Mouse (Mus musculus) thymus, postnatal 0 days (tissue): ENCODE measurements around the gene Olfr402. TPM values are rescaled to one million over a fixed set of nuclear protein-coding genes. Genes with fewer than 3 reads are reported as not detected.
"Not testable (repeated sequence)": the region's sequence is repeated elsewhere in the genome, so short reads cannot be mapped to it uniquely, and the experiment has no call there.

Source experiments
- DNase-seq: peaks from one replicate; pipeline ENCODE4 v3.0.0-alpha.2; 2015; ENCODE audit warnings: low spot score
- polyA plus RNA-seq: library from polyadenylated mRNA; unstranded; fragments of >200 nt; fragmentation: Nextera tagmentation; extraction: Ambion mirVana; gene quantifications from 2 replicates; pipeline ENCODE4 v1.2.1, GENCODE M21; 2015

The Olfr402 gene
- polyA plus RNA-seq: not detected in 2 replicates

GRCm38 (mm10) chr11:74153229-74153628 is at the start of gene Olfr402:
Gene Olfr402 (plus strand): TSS chr11:74153529.
- no peak for DNase-seq

- DNase-seq: no peak
These were observed 48.3 kb upstream of the Olfr402 start for GRCm38 (mm10) chr11:74105066-74105465.

- DNase-seq: no peak
These were observed 39.9 kb upstream of the Olfr402 start, which contains the start of gene Olfr401 for GRCm38 (mm10) chr11:74113412-74113811. Gene Olfr401 (plus strand): TSS chr11:74113712.

GRCm38 (mm10) chr11:74140001-74140400 is 13.3 kb upstream of the Olfr402 start:
- not testable (repeated sequence) for DNase-seq

GRCm38 (mm10) chr11:74145866-74146265 is 7.5 kb upstream of the Olfr402 start:
- DNase-seq: no peak

- no peak for DNase-seq
These were observed 15.4 kb downstream of the Olfr402 start for GRCm38 (mm10) chr11:74168771-74169170.

GRCm38 (mm10) chr11:74183168-74183567 is 29.8 kb downstream of the Olfr402 start:
- DNase-seq: no peak

- no peak for DNase-seq
These were observed 30.4 kb downstream of the Olfr402 start for GRCm38 (mm10) chr11:74183745-74184144.

GRCm38 (mm10) chr11:74185949-74186348 is 32.6 kb downstream of the Olfr402 start, which contains the start of gene Olfr403:
Gene Olfr403 (plus strand): TSS chr11:74186249.
- no peak for DNase-seq

Other genes with a start within 250 kb of the Olfr402 start
- not detected in 2 replicates for gene Olfr395, start 244.2 kb upstream of the Olfr402 start, polyA plus RNA-seq
- not detected in 2 replicates for gene Olfr23, start 216.9 kb upstream of the Olfr402 start, polyA plus RNA-seq
- gene Olfr397, start 192.7 kb upstream of the Olfr402 start, polyA plus RNA-seq: not detected in 2 replicates
- gene Olfr398, start 163.1 kb upstream of the Olfr402 start, polyA plus RNA-seq: not detected in 2 replicates
- not detected in 2 replicates for gene Olfr139, start 97.0 kb upstream of the Olfr402 start, polyA plus RNA-seq
- not detected in 2 replicates for gene Olfr399, start 96.9 kb upstream of the Olfr402 start, polyA plus RNA-seq
- not detected in 2 replicates for gene Zfp616, start 83.6 kb upstream of the Olfr402 start, polyA plus RNA-seq
- not detected in 2 replicates for gene Olfr401, start 39.8 kb upstream of the Olfr402 start, polyA plus RNA-seq
- gene Olfr403, start 32.7 kb downstream of the Olfr402 start, polyA plus RNA-seq: not detected in 2 replicates
- 0.06 TPM in 1 of 2 replicates, not detected in the other for gene Olfr43, start 57.9 kb downstream of the Olfr402 start, polyA plus RNA-seq
- not detected in 2 replicates for gene Olfr406, start 106.3 kb downstream of the Olfr402 start, polyA plus RNA-seq
- not detected in 2 replicates for gene Olfr59, start 130.2 kb downstream of the Olfr402 start, polyA plus RNA-seq
- gene Olfr410, start 184.5 kb downstream of the Olfr402 start, polyA plus RNA-seq: not detected in 2 replicates
- not detected in 2 replicates for gene Olfr411, start 199.1 kb downstream of the Olfr402 start, polyA plus RNA-seq
- gene Olfr412, start 208.5 kb downstream of the Olfr402 start, polyA plus RNA-seq: not detected in 2 replicates